Mouse (Mus musculus) forebrain, embryonic 12.5 days (tissue): ENCODE measurements around the gene Ganc. TPM values are rescaled to one million over a fixed set of nuclear protein-coding genes. Genes with fewer than 3 reads are reported as not detected.

ENCODE experiments used
- ATAC-seq: fragments of 200-750 bp; cut with Nextera tagmentation; 2 replicates; pipeline ENCODE4 v1.8.0; 2017; ENCODE audit warnings: moderate TSS enrichment; ENCODE audit not compliant: low FRiP score
- H3K27ac ChIP-seq: fragments of 300-500 bp; sonication (generic); 2 replicates; pipeline ENCODE4 v1.5.1; 2016; ENCODE audit warnings: mild to moderate bottlenecking
- H3K27me3 ChIP-seq: fragments of 300-500 bp; sonication (generic); 2 replicates; pipeline ENCODE4 v1.6.1; 2016; ENCODE audit warnings: mild to moderate bottlenecking
- H3K36me3 ChIP-seq: fragments of 300-500 bp; sonication (generic); replicated peaks from 2 replicates; pipeline ENCODE4 v1.6.1; 2016; ENCODE audit warnings: mild to moderate bottlenecking
- H3K4me1 ChIP-seq: fragments of 300-500 bp; sonication (generic); 2 replicates; pipeline ENCODE4 v1.6.1; 2016
- H3K4me2 ChIP-seq: fragments of 300-500 bp; sonication (generic); 2 replicates; pipeline ENCODE4 v1.6.1; 2016; ENCODE audit warnings: mild to moderate bottlenecking, moderate library complexity
- H3K4me3 ChIP-seq: fragments of 300-500 bp; sonication (generic); replicated peaks from 2 replicates; pipeline ENCODE4 v1.5.1; 2016; ENCODE audit warnings: mild to moderate bottlenecking
- H3K9ac ChIP-seq: fragments of 300-500 bp; sonication (generic); 2 replicates; pipeline ENCODE4 v1.6.1; 2016; ENCODE audit warnings: mild to moderate bottlenecking
- H3K9me3 ChIP-seq: fragments of 300-500 bp; sonication (generic); 2 replicates; pipeline ENCODE4 v1.6.1; 2016
- WGBS: fragments of 180-500 bp; shearing (Covaris S2); methylation state at CpG from one replicate; pipeline ENCODE4 v1.1.7; 2016; 5-methylcytosine and 5-hydroxymethylcytosine counted together
- polyA plus RNA-seq: library from polyadenylated mRNA; unstranded; fragments of >200 nt; fragmentation: Nextera tagmentation; extraction: Ambion mirVana; gene quantifications from 2 replicates; pipeline ENCODE4 v1.2.1, GENCODE M21; 2016

Ganc gene
- 8.6 and 10.5 TPM in 2 replicates for polyA plus RNA-seq

GRCm38 (mm10) chr2:120403653-120403985 is at the start of gene Ganc:
Gene Ganc (plus strand): TSS chr2:120403896.
- Histone ChIP-seq H3K4me2 (peak within 1 kb of the TSS; percentile 73), H3K4me1 (peaks cover 19% of the 10 kb centered on the region), H3K27ac (peak within 1 kb of the TSS; percentile 93), H3K9me3 (no peaks in the 10 kb centered on the region; the same call in 1 of the 2 replicates), H3K27me3 (no peaks in the 10 kb centered on the region), H3K36me3 (no peaks in the 10 kb centered on the region; the same call in 1 of the 2 replicates), H3K4me3 (peak within 1 kb of the TSS; percentile 77), H3K9ac (peak within 1 kb of the TSS; percentile 85)
- WGBS, result under 1% methylated on average over 17 of the region's 17 CpGs
- ATAC-seq, result peak; percentile 86

GRCm38 (mm10) chr2:120360425-120360824 is 43.3 kb upstream of the Ganc start:
- Histone ChIP-seq H3K4me2 (no peak overlapping the region), H3K36me3 (peaks cover 59% of the 10 kb centered on the region), H3K4me3 (no peak overlapping the region), H3K4me1 (no peaks in the 10 kb centered on the region), H3K27ac (no peak overlapping the region), H3K9me3 (no peaks in the 10 kb centered on the region), H3K9ac (no peak overlapping the region), H3K27me3 (no peaks in the 10 kb centered on the region)
- 82% methylated on average over 1 of the region's 1 CpGs for WGBS
- ATAC-seq, result no peak

- Histone ChIP-seq H3K9ac (no peak overlapping the region), H3K4me3 (no peak overlapping the region), H3K4me2 (no peak overlapping the region), H3K27ac (no peak overlapping the region), H3K27me3 (no peaks in the 10 kb centered on the region), H3K4me1 (no peaks in the 10 kb centered on the region), H3K36me3 (peaks cover 69% of the 10 kb centered on the region), H3K9me3 (no peaks in the 10 kb centered on the region)
- 96% methylated on average over 3 of the region's 3 CpGs for whole genome bisulfite sequencing
- no peak for ATAC-seq
Observed at GRCm38 (mm10) chr2:120366501-120366900, 37.2 kb upstream of the Ganc start.

GRCm38 (mm10) chr2:120367416-120368207 is 36.1 kb upstream of the Ganc start:
- H3K36me3 ChIP-seq, result peaks cover 66% of the 10 kb centered on the region
- WGBS, result 96% methylated on average over 4 of the region's 4 CpGs
- H3K9me3 ChIP-seq, result no peaks in the 10 kb centered on the region
- H3K9ac ChIP-seq, result no peak overlapping the region
- no peak overlapping the region for H3K4me2 ChIP-seq
- no peaks in the 10 kb centered on the region for H3K4me1 ChIP-seq
- no peak for ATAC-seq
- no peaks in the 10 kb centered on the region for H3K27me3 ChIP-seq
- no peak overlapping the region for H3K27ac ChIP-seq
- no peak overlapping the region for H3K4me3 ChIP-seq

- ATAC-seq, result no peak
- Histone ChIP-seq H3K9ac (no peak overlapping the region), H3K4me1 (no peaks in the 10 kb centered on the region), H3K27ac (no peak overlapping the region), H3K4me2 (no peak overlapping the region), H3K4me3 (no peak overlapping the region), H3K9me3 (no peaks in the 10 kb centered on the region), H3K27me3 (no peaks in the 10 kb centered on the region), H3K36me3 (peaks cover 71% of the 10 kb centered on the region)
- WGBS, result 87% methylated on average over 4 of the region's 4 CpGs
Observed at GRCm38 (mm10) chr2:120373858-120374257, 29.8 kb upstream of the Ganc start.

GRCm38 (mm10) chr2:120386264-120386663 is 17.4 kb upstream of the Ganc start:
- peaks cover 54% of the 10 kb centered on the region for H3K36me3 ChIP-seq
- no peak overlapping the region for H3K4me2 ChIP-seq
- H3K4me1 ChIP-seq, result no peaks in the 10 kb centered on the region
- no peak overlapping the region for H3K9ac ChIP-seq
- no peaks in the 10 kb centered on the region for H3K27me3 ChIP-seq
- WGBS, result 94% methylated on average over 1 of the region's 1 CpGs
- H3K27ac ChIP-seq, result no peak overlapping the region
- no peak overlapping the region for H3K4me3 ChIP-seq
- H3K9me3 ChIP-seq, result no peaks in the 10 kb centered on the region
- no peak for ATAC-seq

GRCm38 (mm10) chr2:120387291-120387690 is 16.4 kb upstream of the Ganc start:
- no peak overlapping the region for H3K4me2 ChIP-seq
- H3K9ac ChIP-seq, result no peak overlapping the region
- no peak overlapping the region for H3K27ac ChIP-seq
- no peaks in the 10 kb centered on the region for H3K27me3 ChIP-seq
- ATAC-seq, result no peak
- H3K9me3 ChIP-seq, result no peaks in the 10 kb centered on the region
- peaks cover 49% of the 10 kb centered on the region for H3K36me3 ChIP-seq
- H3K4me1 ChIP-seq, result no peaks in the 10 kb centered on the region
- H3K4me3 ChIP-seq, result no peak overlapping the region
- 89% methylated on average over 1 of the region's 1 CpGs for WGBS

- H3K4me1 ChIP-seq, result no peaks in the 10 kb centered on the region
- H3K36me3 ChIP-seq, result peaks cover 49% of the 10 kb centered on the region
- no peaks in the 10 kb centered on the region for H3K27me3 ChIP-seq
- 87% methylated on average over 3 of the region's 3 CpGs for WGBS
- H3K27ac ChIP-seq, result no peak overlapping the region
- no peak for ATAC-seq
- no peaks in the 10 kb centered on the region for H3K9me3 ChIP-seq
- no peak overlapping the region for H3K4me2 ChIP-seq
- H3K9ac ChIP-seq, result no peak overlapping the region
- H3K4me3 ChIP-seq, result no peak overlapping the region
Observed at GRCm38 (mm10) chr2:120389376-120389775, 14.3 kb upstream of the Ganc start.

- no peak for ATAC-seq
- 100% methylated on average over 1 of the region's 1 CpGs for WGBS
- Histone ChIP-seq H3K27ac (no peak overlapping the region), H3K9me3 (no peaks in the 10 kb centered on the region), H3K4me1 (no peaks in the 10 kb centered on the region), H3K9ac (no peak overlapping the region), H3K4me2 (no peak overlapping the region), H3K36me3 (peaks cover 53% of the 10 kb centered on the region), H3K4me3 (no peak overlapping the region), H3K27me3 (no peaks in the 10 kb centered on the region)
Observed at GRCm38 (mm10) chr2:120390934-120391333, 12.8 kb upstream of the Ganc start.

GRCm38 (mm10) chr2:120392406-120392805 is 11.3 kb upstream of the Ganc start:
- Histone ChIP-seq H3K27ac (no peak overlapping the region), H3K9ac (no peak overlapping the region), H3K27me3 (no peaks in the 10 kb centered on the region), H3K4me3 (no peak overlapping the region), H3K4me1 (no peaks in the 10 kb centered on the region), H3K9me3 (no peaks in the 10 kb centered on the region), H3K4me2 (no peak overlapping the region), H3K36me3 (peaks cover 57% of the 10 kb centered on the region)
- ATAC-seq, result no peak

- Histone ChIP-seq H3K27me3 (no peaks in the 10 kb centered on the region), H3K27ac (no peak overlapping the region), H3K9ac (no peak overlapping the region), H3K4me3 (no peak overlapping the region), H3K36me3 (peaks cover 32% of the 10 kb centered on the region), H3K4me1 (peaks cover 8% of the 10 kb centered on the region), H3K4me2 (no peak overlapping the region), H3K9me3 (no peaks in the 10 kb centered on the region)
- no peak for ATAC-seq
- whole genome bisulfite sequencing, result 91% methylated on average over 1 of the region's 1 CpGs
Observed at GRCm38 (mm10) chr2:120397951-120398350, 5.7 kb upstream of the Ganc start.

- Histone ChIP-seq H3K27ac (no peak overlapping the region), H3K9ac (no peak overlapping the region)
- 62% methylated on average over 3 of the region's 3 CpGs for WGBS
Observed at GRCm38 (mm10) chr2:120402813-120403212, 883 bp upstream of the Ganc start.

More at GRCm38 (mm10) chr2:120402813-120403212, 883 bp upstream of the Ganc start:
- Histone ChIP-seq H3K4me2 (peak overlapping the region; percentile 73), H3K4me3 (peak overlapping the region; percentile 77), H3K4me1 (peaks cover 19% of the 10 kb centered on the region), H3K27me3 (no peaks in the 10 kb centered on the region), H3K9me3 (no peaks in the 10 kb centered on the region), H3K36me3 (peaks cover 6% of the 10 kb centered on the region; the same call in 1 of the 2 replicates)
- ATAC-seq, result no peak
